Mouse (Mus musculus): ENCODE measurements around the gene Negr1. TPM values are rescaled to one million over a fixed set of nuclear protein-coding genes. Genes with fewer than 3 reads are reported as not detected.

Gene Negr1
- polyA plus RNA-seq, 1 experiment: 1.7 TPM

GRCm38 (mm10) chr3:157203573-157203972, 642.0 kb downstream of the Negr1 start:
- no peak for DNase-seq
- Histone ChIP-seq H3K27ac (ENCODE audit: insufficient read depth, low read depth, low read length) (no peak overlapping the region), H3K36me3 (ENCODE audit: control insufficient read depth, insufficient read depth, low read length) (no peaks in the 10 kb centered on the region), H3K4me1 (ENCODE audit: control insufficient read depth, insufficient read depth, low read length) (no peaks in the 10 kb centered on the region), H3K27me3 (replicated peaks; ENCODE audit: control insufficient read depth, insufficient read depth, low read length) (no peaks in the 10 kb centered on the region), H3K4me3 (ENCODE audit: insufficient read depth, low read depth, low read length) (no peak overlapping the region)
- WGBS: 82% methylated on average over 8 of the region's 8 CpGs
- TF ChIP-seq CTCF (conservative IDR thresholded peaks at IDR 0.05; ENCODE audit: insufficient read depth, insufficient read length, low read depth, low read length) (no peak), POLR2A (IDR thresholded peaks at IDR 0.05; ENCODE audit: low read depth, low read length) (no peak)

DNA sequence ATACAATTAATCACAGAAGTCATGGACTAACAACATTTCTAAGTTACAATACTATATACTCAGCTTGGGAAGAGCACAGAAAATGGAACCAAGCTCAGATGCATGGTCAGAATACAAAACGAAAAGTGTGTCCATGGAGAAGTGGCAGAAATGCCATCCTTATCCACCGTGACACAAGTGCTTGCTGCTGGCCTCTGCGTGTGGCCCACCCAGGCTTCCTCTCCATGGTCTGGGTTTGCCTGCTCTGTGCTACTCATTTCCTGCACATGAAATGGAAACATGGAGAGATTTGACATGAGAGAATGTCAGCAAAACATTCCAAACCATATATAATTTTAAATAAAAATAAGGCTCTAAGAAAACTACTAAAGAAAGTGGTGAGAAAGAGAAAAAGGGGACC, 645.2 kb downstream of the Negr1 start:
- no peaks in the 10 kb centered on the region for H3K36me3 ChIP-seq (ENCODE audit: control insufficient read depth, insufficient read depth, low read length)
- H3K4me3 ChIP-seq (ENCODE audit: insufficient read depth, low read depth, low read length): no peak overlapping the region
- WGBS: 73% methylated on average over 3 of the region's 3 CpGs
- H3K4me1 ChIP-seq (ENCODE audit: control insufficient read depth, insufficient read depth, low read length): no peaks in the 10 kb centered on the region
- no peaks in the 10 kb centered on the region for H3K27me3 ChIP-seq (replicated peaks; ENCODE audit: control insufficient read depth, insufficient read depth, low read length)
- no peak overlapping the region for H3K27ac ChIP-seq (ENCODE audit: insufficient read depth, low read depth, low read length)
- TF ChIP-seq POLR2A (IDR thresholded peaks at IDR 0.05; ENCODE audit: low read depth, low read length) (no peak), CTCF (conservative IDR thresholded peaks at IDR 0.05; ENCODE audit: insufficient read depth, insufficient read length, low read depth, low read length) (no peak)
- no peak for DNase-seq

- WGBS: 36% methylated on average over 1 of the region's 1 CpGs
- H3K4me1 ChIP-seq (ENCODE audit: control insufficient read depth, insufficient read depth, low read length): no peaks in the 10 kb centered on the region
- DNase-seq: peak; percentile 7
- no peaks in the 10 kb centered on the region for H3K36me3 ChIP-seq (ENCODE audit: control insufficient read depth, insufficient read depth, low read length)
- no peak for TF ChIP-seq POLR2A (IDR thresholded peaks at IDR 0.05; ENCODE audit: low read depth, low read length)
- TF ChIP-seq CTCF (conservative IDR thresholded peaks at IDR 0.05; ENCODE audit: insufficient read depth, insufficient read length, low read depth, low read length): no peak
- no peak overlapping the region for H3K4me3 ChIP-seq (ENCODE audit: insufficient read depth, low read depth, low read length)
- no peaks in the 10 kb centered on the region for H3K27me3 ChIP-seq (replicated peaks; ENCODE audit: control insufficient read depth, insufficient read depth, low read length)
- no peak overlapping the region for H3K27ac ChIP-seq (ENCODE audit: insufficient read depth, low read depth, low read length)
Measured at GRCm38 (mm10) chr3:157208966-157209365, 647.4 kb downstream of the Negr1 start.

DNA sequence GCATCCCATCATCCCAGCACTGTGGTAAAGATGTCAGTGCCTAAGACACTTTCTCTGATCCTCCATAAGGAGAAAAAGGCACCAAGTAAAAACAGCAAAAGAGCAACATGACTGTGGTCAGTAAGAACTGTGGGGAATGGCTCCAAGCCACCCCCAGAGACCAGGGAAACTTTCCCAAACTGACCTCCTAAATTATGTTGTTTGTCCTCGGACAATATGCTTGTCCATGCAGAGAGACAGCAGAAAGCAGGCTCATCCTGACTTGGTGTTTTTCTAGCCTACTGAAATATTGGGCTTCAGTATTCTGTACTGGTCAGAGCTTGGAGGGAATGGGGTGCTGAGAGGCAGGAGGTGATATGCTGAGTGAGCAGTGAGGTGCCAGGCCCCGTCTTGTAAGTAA, 647.8 kb downstream of the Negr1 start:
- no peak for DNase-seq
- Histone ChIP-seq H3K27ac (ENCODE audit: insufficient read depth, low read depth, low read length) (no peak overlapping the region), H3K27me3 (replicated peaks; ENCODE audit: control insufficient read depth, insufficient read depth, low read length) (no peaks in the 10 kb centered on the region), H3K4me1 (ENCODE audit: control insufficient read depth, insufficient read depth, low read length) (no peaks in the 10 kb centered on the region), H3K36me3 (ENCODE audit: control insufficient read depth, insufficient read depth, low read length) (no peaks in the 10 kb centered on the region), H3K4me3 (ENCODE audit: insufficient read depth, low read depth, low read length) (no peak overlapping the region)
- WGBS: 68% methylated on average over 2 of the region's 2 CpGs
- TF ChIP-seq POLR2A (IDR thresholded peaks at IDR 0.05; ENCODE audit: low read depth, low read length): no peak
- TF ChIP-seq CTCF (conservative IDR thresholded peaks at IDR 0.05; ENCODE audit: insufficient read depth, insufficient read length, low read depth, low read length): no peak

DNA sequence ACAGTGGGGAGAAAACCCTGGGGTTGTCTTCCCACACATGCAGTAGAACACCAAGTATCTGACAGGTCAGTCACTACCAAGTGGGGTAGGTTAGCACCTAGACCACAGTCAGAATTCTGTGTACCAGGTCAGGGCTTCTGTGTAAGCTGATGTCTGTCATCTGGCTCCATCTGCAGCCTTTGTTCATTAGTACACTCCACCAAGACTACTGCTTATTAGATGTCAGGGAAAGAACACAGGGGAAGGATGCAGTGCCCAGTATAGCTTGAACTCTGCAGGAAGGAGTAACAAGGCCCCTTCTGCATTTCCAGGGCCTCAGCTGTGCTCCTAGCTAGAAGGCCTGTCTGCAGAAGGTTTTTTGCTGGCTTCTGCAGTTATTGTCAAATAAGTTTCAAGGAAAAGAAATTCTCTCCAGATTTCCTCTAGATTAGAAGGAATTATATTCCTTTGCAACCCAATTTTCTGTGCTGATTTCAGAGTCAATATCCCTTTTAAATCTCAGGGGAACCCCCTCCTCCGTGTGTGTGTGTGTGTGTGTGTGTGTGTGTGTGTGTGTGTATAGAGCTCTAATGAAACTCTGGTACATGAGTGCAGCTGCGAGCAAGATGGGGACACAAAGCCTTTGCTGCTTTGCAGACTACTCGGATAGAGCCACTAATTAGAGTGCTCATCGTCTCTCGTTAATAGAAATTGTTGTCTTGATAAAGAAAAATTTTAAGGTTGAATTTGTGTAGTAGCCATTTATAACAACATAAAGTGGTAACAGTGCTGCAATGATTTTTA, 654.5 kb downstream of the Negr1 start:
- H3K27me3 ChIP-seq (replicated peaks; ENCODE audit: control insufficient read depth, insufficient read depth, low read length): no peaks in the 10 kb centered on the region
- WGBS: 49% methylated on average over 5 of the region's 5 CpGs
- no peak overlapping the region for H3K27ac ChIP-seq (ENCODE audit: insufficient read depth, low read depth, low read length)
- no peak for TF ChIP-seq CTCF (conservative IDR thresholded peaks at IDR 0.05; ENCODE audit: insufficient read depth, insufficient read length, low read depth, low read length)
- no peak for TF ChIP-seq POLR2A (IDR thresholded peaks at IDR 0.05; ENCODE audit: low read depth, low read length)
- no peak overlapping the region for H3K4me3 ChIP-seq (ENCODE audit: insufficient read depth, low read depth, low read length)
- H3K4me1 ChIP-seq (ENCODE audit: control insufficient read depth, insufficient read depth, low read length): no peaks in the 10 kb centered on the region
- no peak for DNase-seq
- H3K36me3 ChIP-seq (ENCODE audit: control insufficient read depth, insufficient read depth, low read length): no peaks in the 10 kb centered on the region

DNA sequence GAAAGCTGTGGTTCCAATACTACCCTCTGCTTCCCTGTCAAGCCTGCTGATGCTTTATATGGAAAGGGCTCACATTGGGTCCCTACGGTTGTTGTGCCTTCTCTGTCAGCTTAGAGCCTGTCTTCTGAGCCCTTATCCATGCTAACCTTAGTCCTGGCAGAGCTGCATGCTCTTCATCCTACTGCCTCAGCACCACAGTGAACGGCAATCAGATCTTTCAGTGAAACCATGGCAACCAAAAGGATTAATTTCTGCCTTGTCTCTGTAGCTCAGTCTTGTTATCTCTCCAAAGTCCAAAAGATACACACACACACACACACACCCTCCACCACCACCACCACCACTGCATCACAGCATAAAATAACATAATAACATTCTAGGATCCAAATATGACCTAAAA, 656.2 kb downstream of the Negr1 start:
- H3K36me3 ChIP-seq (ENCODE audit: control insufficient read depth, insufficient read depth, low read length): no peaks in the 10 kb centered on the region
- TF ChIP-seq CTCF (conservative IDR thresholded peaks at IDR 0.05; ENCODE audit: insufficient read depth, insufficient read length, low read depth, low read length): no peak
- H3K4me3 ChIP-seq (ENCODE audit: insufficient read depth, low read depth, low read length): no peak overlapping the region
- no peaks in the 10 kb centered on the region for H3K4me1 ChIP-seq (ENCODE audit: control insufficient read depth, insufficient read depth, low read length)
- no peak for DNase-seq
- WGBS: 74% methylated on average over 2 of the region's 2 CpGs
- H3K27ac ChIP-seq (ENCODE audit: insufficient read depth, low read depth, low read length): no peak overlapping the region
- no peaks in the 10 kb centered on the region for H3K27me3 ChIP-seq (replicated peaks; ENCODE audit: control insufficient read depth, insufficient read depth, low read length)

DNA sequence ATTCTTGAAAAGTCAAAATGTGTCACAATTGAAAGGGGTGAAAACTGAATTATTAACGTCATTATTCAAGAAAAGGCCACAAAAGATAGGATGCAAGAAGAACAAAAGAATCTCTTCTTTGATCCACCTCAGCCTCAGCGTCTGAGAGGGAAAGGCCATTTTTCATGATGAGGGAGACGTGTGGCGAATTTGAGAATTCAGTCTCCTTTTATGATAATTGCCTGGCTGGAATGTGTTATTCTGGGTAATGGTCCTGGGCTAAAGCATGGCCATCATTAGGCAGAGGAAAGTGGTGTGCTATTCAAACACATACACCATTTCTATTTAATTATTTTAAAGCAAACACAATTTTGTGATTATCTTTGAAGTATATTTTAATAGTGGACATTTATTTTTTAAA, 663.3 kb downstream of the Negr1 start:
- no peak for DNase-seq
- Histone ChIP-seq H3K27me3 (replicated peaks; ENCODE audit: control insufficient read depth, insufficient read depth, low read length) (no peaks in the 10 kb centered on the region), H3K27ac (ENCODE audit: insufficient read depth, low read depth, low read length) (no peak overlapping the region), H3K4me3 (ENCODE audit: insufficient read depth, low read depth, low read length) (no peak overlapping the region), H3K36me3 (ENCODE audit: control insufficient read depth, insufficient read depth, low read length) (no peaks in the 10 kb centered on the region), H3K4me1 (ENCODE audit: control insufficient read depth, insufficient read depth, low read length) (no peaks in the 10 kb centered on the region)
- WGBS: 81% methylated on average over 4 of the region's 4 CpGs
- TF ChIP-seq CTCF (conservative IDR thresholded peaks at IDR 0.05; ENCODE audit: insufficient read depth, insufficient read length, low read depth, low read length) (no peak), POLR2A (IDR thresholded peaks at IDR 0.05; ENCODE audit: low read depth, low read length) (no peak)

All from kidney, adult 2 months (tissue).